Mouse (Mus musculus): ENCODE data around the gene Palmd.
A peak's percentile ranks its signal among the peaks of the same experiment; 100 is the strongest.

Gene Palmd

DNA sequence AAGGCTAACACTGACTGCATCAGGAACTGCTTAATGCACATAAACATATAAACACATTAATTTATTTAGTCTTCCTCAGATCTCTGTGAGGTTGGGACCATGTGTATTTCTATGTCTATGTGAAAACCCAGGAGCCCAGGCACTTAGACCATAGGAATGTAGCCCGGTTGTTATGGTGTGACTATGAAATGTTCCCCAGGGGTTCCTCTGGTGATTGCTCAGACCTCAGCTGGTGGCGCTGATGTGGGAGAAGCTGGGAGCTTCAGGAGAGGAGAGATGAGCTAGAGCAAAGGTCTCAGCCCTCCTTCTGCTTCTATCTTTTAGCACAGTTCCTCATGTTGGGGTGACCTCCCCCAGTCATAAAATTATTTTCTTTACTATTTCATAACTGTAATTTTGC is 8.4 kb downstream of the Palmd start:
- DNase-seq (ENCODE audit: low read depth, low spot score): no peak

DNA sequence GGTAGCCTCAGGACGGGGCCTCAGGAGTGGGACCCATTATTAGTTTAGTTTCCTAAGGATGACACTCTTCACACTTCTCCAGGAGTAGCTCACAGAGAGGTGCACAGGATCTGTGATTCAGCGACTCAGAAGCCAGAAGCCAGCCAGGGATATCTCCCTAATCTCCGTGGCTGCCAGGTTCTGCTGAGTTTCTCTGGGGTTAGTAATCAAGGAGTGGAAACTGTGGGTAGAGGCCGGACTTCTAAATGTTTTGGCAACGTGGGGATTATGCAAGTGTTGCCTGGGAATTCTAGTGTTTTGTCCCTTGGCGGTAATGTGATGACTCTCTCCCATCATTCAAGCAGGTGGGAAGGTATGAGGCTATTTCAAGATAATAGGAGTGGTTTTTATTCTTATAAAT is 13.7 kb downstream of the Palmd start:
- DNase-seq (ENCODE audit: low read depth, low spot score): no peak

DNA sequence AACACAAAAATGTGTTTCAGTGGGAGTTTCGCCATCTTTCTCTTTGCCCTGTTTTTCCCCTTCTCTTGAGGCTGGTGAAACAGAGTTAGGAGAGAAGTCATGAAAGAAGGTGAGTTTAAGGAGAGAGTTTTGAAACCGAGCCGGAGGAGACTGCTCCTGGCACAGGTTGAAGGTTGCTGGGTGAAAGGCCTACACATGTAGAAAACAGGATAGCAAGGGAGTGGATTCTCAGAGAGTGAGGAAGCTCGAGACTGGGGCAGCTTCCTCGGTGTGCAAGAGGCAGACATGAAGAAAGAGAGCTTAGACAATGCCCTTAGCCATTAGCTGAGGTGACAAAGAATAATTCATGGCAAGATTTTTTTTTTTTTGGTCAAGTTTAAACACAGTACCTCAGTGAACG is 15.4 kb downstream of the Palmd start:
- DNase-seq (ENCODE audit: low read depth, low spot score): no peak

DNA sequence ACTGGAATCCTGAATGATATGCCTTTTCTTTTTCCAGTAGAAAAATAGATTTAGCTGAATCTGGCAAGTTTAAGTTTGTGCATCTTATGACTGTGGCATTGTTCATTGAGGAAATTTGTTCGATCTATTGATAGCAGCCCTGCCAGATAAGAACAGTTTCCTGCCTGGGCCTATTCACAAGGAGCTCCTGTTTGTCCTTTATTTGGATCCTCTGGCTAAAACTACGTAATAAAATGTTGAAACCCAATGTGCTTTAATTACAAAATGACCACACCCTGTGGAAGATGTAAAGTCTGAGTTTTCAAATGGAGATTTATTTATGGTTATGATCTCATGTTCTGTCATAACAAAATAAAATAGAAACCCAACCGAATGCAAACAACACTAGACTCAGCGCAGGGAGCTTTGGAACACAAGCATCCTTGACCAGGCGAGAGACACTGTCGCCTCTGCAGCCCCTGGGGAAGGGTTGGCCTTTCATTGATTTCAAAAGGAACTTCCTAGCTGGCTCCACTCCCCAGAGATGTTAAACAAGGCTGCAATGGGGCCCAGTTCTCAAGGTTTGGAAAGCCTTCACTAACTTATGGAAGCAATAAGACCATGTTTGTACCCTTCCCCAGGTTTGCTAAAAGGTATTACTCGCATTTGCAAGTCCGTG is 16.4 kb downstream of the Palmd start:
- no peak for DNase-seq (ENCODE audit: low read depth, low spot score)

DNA sequence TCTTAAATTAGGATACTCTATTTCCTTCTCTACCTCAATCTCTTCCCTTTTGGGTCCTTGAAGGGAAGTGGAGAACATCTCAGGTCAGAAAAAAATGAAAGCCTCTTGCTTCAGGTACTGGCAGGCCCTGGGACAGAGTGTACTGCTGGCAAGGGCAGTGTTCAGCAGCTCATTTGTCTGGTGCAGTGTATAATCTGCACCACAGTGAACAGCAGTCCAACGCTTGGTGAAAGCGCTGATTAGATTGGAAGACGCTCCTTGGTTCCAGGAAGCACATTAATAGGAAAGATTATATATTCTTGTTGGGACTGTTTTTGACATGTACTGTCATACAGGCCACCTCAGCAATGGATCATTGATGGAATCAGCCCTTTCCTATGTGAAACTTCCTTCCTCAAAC is 17.3 kb downstream of the Palmd start:
- DNase-seq (ENCODE audit: low read depth, low spot score): no peak

GRCm38 (mm10) chr3:116950665-116951115 is 18.1 kb downstream of the Palmd start:
- DNase-seq (ENCODE audit: low read depth, low spot score): no peak

GRCm38 (mm10) chr3:116946476-116946875 is 22.3 kb downstream of the Palmd start:
- DNase-seq (ENCODE audit: low read depth, low spot score): no peak

GRCm38 (mm10) chr3:116943422-116943821 is 25.4 kb downstream of the Palmd start:
- DNase-seq (ENCODE audit: low read depth, low spot score): no peak

- DNase-seq (ENCODE audit: low read depth, low spot score): no peak
Measured at GRCm38 (mm10) chr3:116942751-116943150, 26.0 kb downstream of the Palmd start.

DNA sequence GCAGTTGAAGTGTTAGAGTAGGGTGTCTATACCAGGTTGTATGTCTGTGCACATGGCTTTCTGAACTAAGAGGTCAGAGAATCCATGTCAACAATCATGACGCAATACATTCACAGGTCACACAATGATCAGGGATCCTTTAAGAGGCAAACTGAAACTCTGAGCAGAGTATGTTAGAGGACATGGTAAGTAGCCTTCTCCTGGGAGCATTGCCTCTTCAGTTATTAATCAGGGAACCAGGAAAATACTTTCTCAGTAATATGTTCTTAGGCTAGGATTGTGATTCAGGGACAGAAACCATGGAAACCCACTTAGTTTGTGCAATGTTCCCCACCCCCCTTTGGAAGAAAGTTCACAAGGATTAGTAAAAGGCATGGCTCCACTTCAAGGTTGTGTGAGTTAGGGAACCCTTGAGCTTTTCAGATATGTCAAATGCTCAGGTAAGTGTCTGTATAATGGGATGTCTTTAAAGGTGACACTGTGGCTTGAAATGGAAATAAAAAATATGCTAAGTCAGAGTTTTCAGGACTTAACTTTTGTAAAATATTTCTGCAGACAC is 27.1 kb downstream of the Palmd start:
- no peak for DNase-seq (ENCODE audit: low read depth, low spot score)

- DNase-seq (ENCODE audit: low read depth, low spot score): no peak
Measured at GRCm38 (mm10) chr3:116940804-116941558, 27.8 kb downstream of the Palmd start.

- DNase-seq (ENCODE audit: low read depth, low spot score): no peak
Measured at GRCm38 (mm10) chr3:116936934-116937691, 31.7 kb downstream of the Palmd start.

DNA sequence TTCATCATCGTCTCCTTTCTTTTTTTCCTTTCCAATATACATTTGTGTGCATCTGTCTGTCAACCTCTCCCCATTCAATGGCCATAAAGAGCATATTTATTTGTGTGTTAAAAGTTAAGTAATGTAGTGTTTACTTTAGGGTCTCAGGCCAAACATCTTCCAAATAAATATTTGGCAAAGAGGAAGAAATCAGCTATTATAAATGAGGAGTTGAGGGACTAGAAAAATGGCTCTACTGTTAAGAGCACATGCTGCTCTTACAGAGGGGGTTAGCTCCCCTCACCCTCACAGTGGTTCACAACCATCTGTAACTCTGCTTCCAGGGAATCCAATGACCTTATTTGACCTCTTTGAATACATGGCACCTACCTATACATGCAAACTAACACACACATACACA is 35.6 kb downstream of the Palmd start:
- DNase-seq (ENCODE audit: low read depth, low spot score): no peak

- no peak for DNase-seq (ENCODE audit: low read depth, low spot score)
Measured at GRCm38 (mm10) chr3:116928994-116929393, 39.8 kb downstream of the Palmd start.

DNA sequence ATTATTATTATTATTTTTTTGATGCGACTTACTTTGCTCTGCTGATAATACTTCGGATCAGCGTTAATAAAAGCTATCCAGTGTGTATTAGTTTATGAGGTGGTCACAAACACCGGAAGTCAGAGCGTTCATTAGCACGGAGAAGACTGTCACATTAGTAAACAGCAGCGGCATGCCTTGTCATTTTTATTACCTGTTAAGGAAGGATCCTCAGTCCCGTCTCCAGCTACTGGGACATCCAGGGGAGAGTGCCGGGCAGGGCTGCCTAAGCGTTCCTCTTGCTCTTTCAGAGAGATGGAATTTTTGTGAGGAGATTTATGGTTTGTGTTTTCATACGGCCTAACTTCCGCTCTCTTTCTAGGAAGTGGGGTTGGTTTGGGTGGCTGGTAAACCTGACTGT is 45.7 kb downstream of the Palmd start:
- DNase-seq (ENCODE audit: low read depth, low spot score): no peak

DNA sequence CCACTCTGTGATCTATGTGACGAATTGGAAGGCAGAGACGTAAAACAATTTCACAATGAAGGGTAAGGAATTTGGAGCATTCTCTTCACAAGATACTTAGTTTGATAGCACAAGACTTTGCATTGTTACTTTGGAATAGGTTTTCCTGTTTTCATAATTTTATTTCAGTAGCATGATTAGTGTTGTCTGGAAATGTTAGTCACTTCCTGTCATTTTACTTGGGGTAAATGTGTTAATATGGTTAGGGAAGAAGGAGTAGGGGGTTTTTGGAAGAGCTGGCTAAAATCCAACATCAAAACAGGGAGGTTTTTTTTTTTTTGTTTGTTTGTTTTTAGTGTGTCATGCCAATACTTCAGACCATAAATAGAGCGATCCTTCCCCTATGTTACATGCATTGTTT is 47.3 kb downstream of the Palmd start:
- no peak for DNase-seq (ENCODE audit: low read depth, low spot score)

- no peak for DNase-seq (ENCODE audit: low read depth, low spot score)
Measured at GRCm38 (mm10) chr3:116917016-116917415, 51.8 kb downstream of the Palmd start.

- no peak for DNase-seq (ENCODE audit: low read depth, low spot score)
Measured at GRCm38 (mm10) chr3:116914931-116915330, 53.9 kb downstream of the Palmd start.

DNA sequence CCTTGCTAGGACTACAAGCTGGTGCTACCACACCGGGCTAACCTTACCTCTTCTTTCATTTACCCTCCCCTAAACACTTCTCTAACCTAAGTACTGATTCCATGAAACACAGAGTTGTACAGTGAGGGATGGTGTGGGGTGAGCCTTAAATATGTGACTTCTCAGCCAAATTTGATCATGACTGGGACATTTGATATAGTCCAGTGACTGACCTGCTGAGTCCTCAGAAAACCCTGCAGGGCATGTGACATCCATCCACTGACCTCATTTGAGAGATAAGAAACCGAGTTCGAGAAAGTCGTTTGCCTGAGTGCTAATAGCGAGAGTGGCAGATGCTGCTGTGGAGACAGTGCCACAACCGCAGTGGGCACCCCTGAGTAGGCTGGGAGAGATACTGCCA is 54.4 kb downstream of the Palmd start:
- DNase-seq (ENCODE audit: low read depth, low spot score): no peak

- DNase-seq (ENCODE audit: low read depth, low spot score): no peak
Measured at GRCm38 (mm10) chr3:116906596-116906995, 62.2 kb downstream of the Palmd start.

- DNase-seq (ENCODE audit: low read depth, low spot score): no peak
Measured at GRCm38 (mm10) chr3:116905898-116906297, 62.9 kb downstream of the Palmd start.

DNA sequence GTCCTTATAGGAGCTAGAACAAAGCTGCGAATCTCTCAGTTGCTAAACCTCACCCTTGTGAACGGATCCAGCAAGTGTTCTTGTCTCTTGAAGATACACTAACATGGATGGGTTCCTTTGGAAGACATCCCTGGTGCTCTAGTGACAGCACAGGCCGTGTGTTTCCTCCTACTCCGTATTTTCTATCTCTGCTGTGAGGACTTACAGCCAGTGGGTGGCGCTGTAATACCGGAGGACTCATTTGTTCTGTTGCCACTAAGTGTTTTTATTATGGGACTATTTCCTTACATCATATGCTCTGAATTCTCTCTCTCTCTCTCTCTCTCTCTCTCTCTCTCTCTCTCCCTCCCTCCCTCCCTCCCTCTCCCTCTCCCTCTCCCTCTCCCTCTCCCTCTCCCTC is 64.6 kb downstream of the Palmd start:
- peak; percentile 48 for DNase-seq (ENCODE audit: low read depth, low spot score)

Data from A20 (cell line).